Mouse (Mus musculus): ENCODE results near the gene Serpinf1. TPM values are rescaled to one million over a fixed set of nuclear protein-coding genes. Genes with fewer than 3 reads are reported as not detected.

Serpinf1 gene
- polyA plus RNA-seq, 1 experiment from 2014 or later = 56.2 TPM

DNA sequence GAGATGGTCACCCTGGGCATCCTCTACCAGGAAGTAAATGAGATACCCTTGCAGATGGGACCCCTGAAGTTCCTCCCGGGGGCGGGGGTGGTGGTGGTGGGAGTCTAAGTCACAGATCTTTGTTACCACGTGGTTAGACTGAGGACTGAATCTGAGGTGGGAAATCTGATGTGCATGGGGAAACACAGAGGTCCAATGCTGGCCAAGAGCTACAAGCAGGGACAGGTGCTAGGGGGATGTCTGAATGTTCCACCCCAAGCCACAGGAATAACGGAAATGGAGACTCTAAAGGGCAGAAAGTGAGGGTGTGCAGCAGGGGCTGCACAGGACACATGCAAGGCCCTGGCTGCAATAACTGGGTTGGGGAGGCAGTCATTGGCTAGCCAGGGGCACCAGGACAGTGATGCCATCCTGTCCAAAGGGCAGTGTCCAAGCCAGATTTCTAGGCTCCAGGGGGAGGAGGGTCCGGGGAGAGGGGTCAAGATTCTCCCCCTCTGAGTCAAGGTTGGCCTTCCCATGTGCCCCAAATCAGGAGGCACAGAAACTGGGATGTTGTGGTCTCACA is 1.6 kb downstream of the Serpinf1 start:
- Histone ChIP-seq H3K27me3 (ENCODE audit: control insufficient read depth, insufficient read depth, low read length) (no peaks in the 10 kb centered on the region), H3K27ac (ENCODE audit: low read depth, low read length) (no peak overlapping the region), H3K9me3 (ENCODE audit: control insufficient read depth, low read length) (no peaks in the 10 kb centered on the region), H3K4me3 (ENCODE audit: low read depth, low read length) (no peak overlapping the region), H3K4me1 (ENCODE audit: control insufficient read depth, insufficient read depth, low read length) (peaks cover 5% of the 10 kb centered on the region; the same call in 1 of the 2 replicates), H3K9ac (ENCODE audit: low read length) (no peak overlapping the region), H3K4me2 (no peak overlapping the region), H3K36me3 (ENCODE audit: control insufficient read depth, insufficient read depth, low read length) (no peaks in the 10 kb centered on the region)
- no peak for ATAC-seq (ENCODE audit: low FRiP score)
- 77% methylated on average over 5 of the region's 5 CpGs for WGBS
- DNase-seq (ENCODE audit: low spot score, missing footprints) = peak; percentile 33

DNA sequence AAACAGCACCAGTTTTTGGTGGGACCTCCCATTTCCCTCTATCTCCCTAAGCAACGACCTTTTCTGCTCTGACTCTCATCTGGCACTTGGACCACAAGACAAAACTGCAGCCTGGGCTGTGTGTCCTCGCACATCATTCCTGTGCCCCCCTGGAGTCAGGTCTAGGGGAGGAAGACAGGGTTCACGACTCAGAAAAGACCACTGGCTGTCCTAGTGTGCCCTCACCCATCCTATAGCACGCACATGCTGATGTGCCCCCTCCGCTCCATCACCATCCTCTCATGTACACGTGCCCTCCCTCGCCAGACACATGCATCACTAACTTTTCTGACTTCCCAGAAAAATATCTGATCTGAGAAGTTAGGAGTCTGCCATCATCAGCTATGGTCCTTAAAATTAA is 2.5 kb downstream of the Serpinf1 start:
- no peak for DNase-seq (ENCODE audit: low spot score, missing footprints)
- 81% methylated on average over 7 of the region's 7 CpGs for WGBS
- Histone ChIP-seq H3K9ac (ENCODE audit: low read length) (no peak overlapping the region), H3K9me3 (ENCODE audit: control insufficient read depth, low read length) (no peaks in the 10 kb centered on the region), H3K27me3 (ENCODE audit: control insufficient read depth, insufficient read depth, low read length) (no peaks in the 10 kb centered on the region), H3K27ac (ENCODE audit: low read depth, low read length) (no peak overlapping the region), H3K36me3 (ENCODE audit: control insufficient read depth, insufficient read depth, low read length) (no peaks in the 10 kb centered on the region), H3K4me1 (ENCODE audit: control insufficient read depth, insufficient read depth, low read length) (peaks cover 5% of the 10 kb centered on the region; the same call in 1 of the 2 replicates), H3K4me2 (no peak overlapping the region), H3K4me3 (ENCODE audit: low read depth, low read length) (no peak overlapping the region)
- ATAC-seq (ENCODE audit: low FRiP score) = no peak

GRCm38 (mm10) chr11:75415994-75416393 is 6.5 kb downstream of the Serpinf1 start:
- 93% methylated on average over 13 of the region's 13 CpGs for WGBS
- Histone ChIP-seq H3K4me1 (ENCODE audit: control insufficient read depth, insufficient read depth, low read length) (no peaks in the 10 kb centered on the region), H3K36me3 (ENCODE audit: control insufficient read depth, insufficient read depth, low read length) (no peaks in the 10 kb centered on the region), H3K4me3 (ENCODE audit: low read depth, low read length) (no peak overlapping the region), H3K9me3 (ENCODE audit: control insufficient read depth, low read length) (no peaks in the 10 kb centered on the region), H3K27ac (ENCODE audit: low read depth, low read length) (no peak overlapping the region), H3K9ac (ENCODE audit: low read length) (no peak overlapping the region), H3K27me3 (ENCODE audit: control insufficient read depth, insufficient read depth, low read length) (no peaks in the 10 kb centered on the region), H3K4me2 (no peak overlapping the region)
- no peak for ATAC-seq (ENCODE audit: low FRiP score)
- peak; percentile 19 for DNase-seq (ENCODE audit: low spot score, missing footprints)

GRCm38 (mm10) chr11:75415096-75415495 is 7.4 kb downstream of the Serpinf1 start:
- Histone ChIP-seq H3K27ac (ENCODE audit: low read depth, low read length) (no peak overlapping the region), H3K36me3 (ENCODE audit: control insufficient read depth, insufficient read depth, low read length) (no peaks in the 10 kb centered on the region)
- WGBS = 63% methylated on average over 7 of the region's 7 CpGs

DNA sequence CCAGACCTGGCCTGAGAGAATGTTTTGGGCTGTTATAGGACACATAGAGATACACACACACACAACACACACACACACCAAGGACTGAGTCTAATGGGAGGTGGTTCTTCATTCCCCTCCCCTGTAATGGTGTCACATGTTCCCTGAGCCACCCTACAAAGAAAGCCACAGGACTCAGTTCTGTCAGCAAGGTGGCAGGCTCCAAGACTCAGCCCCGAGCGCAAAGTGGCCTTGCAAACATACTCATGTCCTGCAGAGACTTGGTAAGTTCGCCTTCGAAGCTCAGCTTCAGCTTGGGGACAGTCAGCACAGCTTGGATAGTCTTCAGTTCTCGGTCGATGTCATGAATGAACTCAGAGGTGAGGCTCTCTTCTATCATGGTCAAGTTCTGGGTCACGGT is 11.9 kb downstream of the Serpinf1 start:
- no peaks in the 10 kb centered on the region for H3K4me1 ChIP-seq (ENCODE audit: control insufficient read depth, insufficient read depth, low read length)
- WGBS = 91% methylated on average over 7 of the region's 7 CpGs
- H3K36me3 ChIP-seq (ENCODE audit: control insufficient read depth, insufficient read depth, low read length) = no peaks in the 10 kb centered on the region
- no peak for ATAC-seq (ENCODE audit: low FRiP score)
- no peaks in the 10 kb centered on the region for H3K9me3 ChIP-seq (ENCODE audit: control insufficient read depth, low read length)
- no peak overlapping the region for H3K4me3 ChIP-seq (ENCODE audit: low read depth, low read length)
- DNase-seq (ENCODE audit: low spot score, missing footprints) = no peak
- H3K9ac ChIP-seq (ENCODE audit: low read length) = no peak overlapping the region
- H3K27me3 ChIP-seq (ENCODE audit: control insufficient read depth, insufficient read depth, low read length) = no peaks in the 10 kb centered on the region
- H3K4me2 ChIP-seq = no peak overlapping the region
- H3K27ac ChIP-seq (ENCODE audit: low read depth, low read length) = no peak overlapping the region

More at GRCm38 (mm10) chr11:75415096-75415495, 7.4 kb downstream of the Serpinf1 start:
- no peak for DNase-seq (ENCODE audit: low spot score, missing footprints)
- Histone ChIP-seq H3K9ac (ENCODE audit: low read length) (no peak overlapping the region), H3K4me2 (no peak overlapping the region), H3K4me1 (ENCODE audit: control insufficient read depth, insufficient read depth, low read length) (no peaks in the 10 kb centered on the region), H3K27me3 (ENCODE audit: control insufficient read depth, insufficient read depth, low read length) (no peaks in the 10 kb centered on the region), H3K4me3 (ENCODE audit: low read depth, low read length) (no peak overlapping the region), H3K9me3 (ENCODE audit: control insufficient read depth, low read length) (no peaks in the 10 kb centered on the region)
- no peak for ATAC-seq (ENCODE audit: low FRiP score)

DNA sequence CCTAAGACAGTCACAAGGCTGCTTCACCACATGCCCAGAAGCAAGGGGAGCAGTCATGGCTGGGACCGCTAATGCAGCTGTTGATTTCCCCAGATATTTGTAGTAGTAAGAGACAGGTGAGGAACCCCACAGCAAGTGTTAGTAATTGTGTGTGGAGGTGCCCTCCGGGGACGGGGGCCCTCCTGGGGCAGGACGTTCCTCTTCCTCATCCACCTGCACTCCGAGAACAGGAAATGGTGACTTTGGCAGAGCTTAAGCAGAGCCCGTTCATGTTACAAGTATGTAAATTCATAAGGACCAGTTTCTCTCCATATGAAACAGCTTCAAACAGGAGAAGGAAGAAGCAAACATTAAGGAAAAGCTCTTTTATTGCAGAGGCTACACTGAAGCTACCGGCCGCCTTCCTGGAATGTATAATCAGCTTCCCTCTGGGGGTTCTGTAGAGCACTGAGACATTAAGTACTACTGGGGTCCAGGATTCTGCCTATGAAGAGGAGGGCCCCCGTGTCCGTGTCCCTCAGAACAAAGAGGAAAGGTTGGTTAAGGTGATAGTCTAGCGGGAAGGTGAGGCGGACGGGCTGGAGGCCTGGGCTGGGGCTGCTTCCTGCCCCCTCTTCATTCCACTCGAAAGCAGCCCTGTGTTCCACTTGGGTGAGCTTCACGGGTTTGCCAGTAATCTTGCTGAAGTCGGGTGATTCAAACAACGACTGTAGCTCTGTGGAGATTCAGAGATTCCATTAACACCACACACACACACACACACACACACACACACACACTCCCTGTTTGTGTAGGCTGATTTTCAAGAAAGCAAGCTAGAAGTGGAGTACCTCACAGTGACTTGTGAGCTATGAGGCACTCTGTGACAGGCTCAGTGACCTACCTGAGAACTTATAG is 12.6 kb downstream of the Serpinf1 start:
- no peak overlapping the region for H3K4me3 ChIP-seq (ENCODE audit: low read depth, low read length)
- no peaks in the 10 kb centered on the region for H3K9me3 ChIP-seq (ENCODE audit: control insufficient read depth, low read length)
- no peak overlapping the region for H3K4me2 ChIP-seq
- H3K27ac ChIP-seq (ENCODE audit: low read depth, low read length) = no peak overlapping the region
- no peaks in the 10 kb centered on the region for H3K36me3 ChIP-seq (ENCODE audit: control insufficient read depth, insufficient read depth, low read length)
- no peaks in the 10 kb centered on the region for H3K4me1 ChIP-seq (ENCODE audit: control insufficient read depth, insufficient read depth, low read length)
- no peaks in the 10 kb centered on the region for H3K27me3 ChIP-seq (ENCODE audit: control insufficient read depth, insufficient read depth, low read length)
- ATAC-seq (ENCODE audit: low FRiP score) = no peak
- no peak overlapping the region for H3K9ac ChIP-seq (ENCODE audit: low read length)
- peak; percentile 72 for DNase-seq (ENCODE audit: low spot score, missing footprints)
- WGBS = 78% methylated on average over 17 of the region's 17 CpGs

DNA sequence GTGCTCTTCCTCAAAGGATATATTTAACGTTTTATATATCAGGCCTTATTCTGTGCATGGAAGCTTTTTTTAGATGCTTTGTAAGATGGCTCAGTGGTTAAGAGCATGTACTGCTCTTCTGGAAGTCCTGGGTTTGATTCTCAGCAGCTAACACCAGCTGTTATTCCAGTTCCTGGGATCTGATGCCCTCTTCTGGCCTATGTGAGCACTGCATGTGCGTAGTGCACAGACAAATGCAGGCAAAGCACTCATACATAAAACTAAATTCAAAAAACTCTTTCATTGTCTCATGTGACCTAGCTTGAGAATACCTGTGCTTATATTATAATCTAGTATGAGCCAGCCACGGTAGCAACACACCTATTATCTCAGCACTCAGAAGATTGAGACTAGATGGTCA is 15.6 kb downstream of the Serpinf1 start:
- DNase-seq (ENCODE audit: low spot score, missing footprints) = peak; percentile 89
- Histone ChIP-seq H3K27ac (ENCODE audit: low read depth, low read length) (no peak overlapping the region), H3K9me3 (ENCODE audit: control insufficient read depth, low read length) (no peaks in the 10 kb centered on the region), H3K27me3 (ENCODE audit: control insufficient read depth, insufficient read depth, low read length) (no peaks in the 10 kb centered on the region), H3K4me1 (ENCODE audit: control insufficient read depth, insufficient read depth, low read length) (no peaks in the 10 kb centered on the region), H3K9ac (ENCODE audit: low read length) (no peak overlapping the region), H3K4me3 (ENCODE audit: low read depth, low read length) (no peak overlapping the region), H3K4me2 (no peak overlapping the region), H3K36me3 (ENCODE audit: control insufficient read depth, insufficient read depth, low read length) (no peaks in the 10 kb centered on the region)
- 41% methylated on average over 3 of the region's 3 CpGs for WGBS
- ATAC-seq (ENCODE audit: low FRiP score) = no peak

DNA sequence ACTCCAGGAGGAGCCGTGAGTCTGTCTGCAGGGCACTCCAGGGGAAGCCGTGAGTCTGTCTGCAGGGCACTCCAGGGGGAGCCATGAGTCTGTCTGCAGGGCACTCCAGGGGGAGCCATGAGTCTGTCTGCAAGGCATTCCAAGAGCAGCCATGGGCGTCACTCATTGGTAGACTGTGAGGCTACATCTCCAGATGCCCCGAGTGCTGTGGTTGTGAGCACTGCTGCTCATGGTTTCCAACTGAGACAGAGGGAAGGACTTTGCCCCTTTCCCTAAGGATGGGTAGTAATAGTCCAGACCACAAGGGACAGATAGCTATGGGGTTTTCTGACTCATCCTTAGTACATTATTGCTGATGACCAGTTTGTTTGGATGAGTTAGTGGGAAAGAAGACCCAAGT is 16.4 kb downstream of the Serpinf1 start:
- Histone ChIP-seq H3K27me3 (ENCODE audit: control insufficient read depth, insufficient read depth, low read length) (no peaks in the 10 kb centered on the region), H3K4me2 (no peak overlapping the region), H3K9ac (ENCODE audit: low read length) (no peak overlapping the region), H3K27ac (ENCODE audit: low read depth, low read length) (no peak overlapping the region), H3K4me1 (ENCODE audit: control insufficient read depth, insufficient read depth, low read length) (no peaks in the 10 kb centered on the region), H3K36me3 (ENCODE audit: control insufficient read depth, insufficient read depth, low read length) (no peaks in the 10 kb centered on the region), H3K9me3 (ENCODE audit: control insufficient read depth, low read length) (no peaks in the 10 kb centered on the region), H3K4me3 (ENCODE audit: low read depth, low read length) (no peak overlapping the region)
- WGBS = 75% methylated on average over 4 of the region's 4 CpGs
- DNase-seq (ENCODE audit: low spot score, missing footprints) = peak; percentile 44
- no peak for ATAC-seq (ENCODE audit: low FRiP score)

- Histone ChIP-seq H3K4me1 (ENCODE audit: control insufficient read depth, insufficient read depth, low read length) (no peaks in the 10 kb centered on the region), H3K4me3 (ENCODE audit: low read depth, low read length) (no peak overlapping the region), H3K9ac (ENCODE audit: low read length) (no peak overlapping the region), H3K4me2 (no peak overlapping the region), H3K27ac (ENCODE audit: low read depth, low read length) (no peak overlapping the region), H3K36me3 (ENCODE audit: control insufficient read depth, insufficient read depth, low read length) (no peaks in the 10 kb centered on the region), H3K27me3 (ENCODE audit: control insufficient read depth, insufficient read depth, low read length) (no peaks in the 10 kb centered on the region), H3K9me3 (ENCODE audit: control insufficient read depth, low read length) (no peaks in the 10 kb centered on the region)
- ATAC-seq (ENCODE audit: low FRiP score) = no peak
- peak; percentile 61 for DNase-seq (ENCODE audit: low spot score, missing footprints)
- WGBS = 90% methylated on average over 6 of the region's 6 CpGs
Observed at GRCm38 (mm10) chr11:75404801-75405200, 17.7 kb downstream of the Serpinf1 start.

All from midbrain, embryonic 11.5 days (tissue).